Mouse (Mus musculus): ENCODE results near the gene Mgea5.

Gene Mgea5

DNA sequence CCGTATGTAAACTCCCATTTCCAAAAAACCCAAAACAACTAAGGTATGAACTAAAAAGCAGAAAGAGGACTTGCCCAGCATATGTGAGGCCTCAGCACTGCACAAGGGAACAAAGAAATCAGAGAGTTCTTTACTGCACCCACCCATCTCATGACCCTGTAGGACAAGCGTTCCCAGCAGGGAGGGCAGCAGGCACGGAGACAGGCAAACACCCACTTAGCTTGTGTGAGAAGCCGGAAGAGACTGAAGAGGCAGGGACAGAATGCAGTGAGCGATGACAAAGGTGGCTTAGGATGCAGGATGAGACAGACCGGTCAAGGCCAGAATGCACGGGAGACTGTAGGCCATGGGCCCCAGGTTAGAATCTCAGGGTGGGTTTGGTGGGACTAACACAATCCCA, 52.0 kb downstream of the Mgea5 start:
- 92% methylated on average over 7 of the region's 7 CpGs for WGBS

DNA sequence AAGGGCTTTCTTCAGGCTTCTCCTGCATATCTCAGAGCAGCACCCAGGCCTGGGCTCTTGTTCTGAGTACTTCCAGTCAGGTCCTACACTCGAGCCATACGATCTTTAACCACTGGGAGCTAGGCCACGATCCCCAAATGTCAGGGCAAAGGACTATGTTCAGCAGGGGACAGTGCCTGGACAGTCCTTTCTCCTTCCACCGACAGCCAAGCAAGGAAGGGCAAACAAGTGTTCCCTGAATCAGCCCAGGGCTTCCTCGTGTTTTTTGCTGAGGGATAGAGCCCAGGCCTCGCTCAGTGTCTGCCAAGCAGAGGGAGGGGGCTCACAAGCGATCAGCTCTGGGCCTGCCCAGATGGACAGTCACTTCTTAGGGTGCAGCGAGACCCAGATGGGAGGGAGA, 53.6 kb downstream of the Mgea5 start:
- 77% methylated on average over 8 of the region's 8 CpGs for WGBS

DNA sequence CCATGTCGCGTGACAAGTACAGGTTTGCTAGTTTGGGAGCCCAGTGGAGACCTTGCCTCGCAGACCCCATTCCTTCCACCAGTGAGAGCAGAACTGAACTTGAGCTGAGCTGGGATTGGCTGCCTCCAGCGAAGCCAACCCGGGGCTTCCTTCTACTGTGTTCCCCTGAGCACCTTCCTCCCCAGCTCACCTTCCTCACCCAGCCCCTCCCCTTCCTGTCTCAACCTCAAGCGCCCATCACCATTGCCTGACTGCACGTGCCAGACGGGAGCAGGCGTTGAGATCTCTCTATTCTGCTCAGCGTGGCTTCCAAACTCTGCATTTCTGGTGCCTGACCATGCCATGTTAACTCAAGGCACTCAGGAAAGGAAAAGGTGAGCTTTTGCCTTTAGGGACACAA, 56.4 kb downstream of the Mgea5 start:
- WGBS = 78% methylated on average over 10 of the region's 10 CpGs

- whole genome bisulfite sequencing = 71% methylated on average over 14 of the region's 14 CpGs
These were observed 57.9 kb downstream of the Mgea5 start for GRCm38 (mm10) chr19:45725677-45726277.

DNA sequence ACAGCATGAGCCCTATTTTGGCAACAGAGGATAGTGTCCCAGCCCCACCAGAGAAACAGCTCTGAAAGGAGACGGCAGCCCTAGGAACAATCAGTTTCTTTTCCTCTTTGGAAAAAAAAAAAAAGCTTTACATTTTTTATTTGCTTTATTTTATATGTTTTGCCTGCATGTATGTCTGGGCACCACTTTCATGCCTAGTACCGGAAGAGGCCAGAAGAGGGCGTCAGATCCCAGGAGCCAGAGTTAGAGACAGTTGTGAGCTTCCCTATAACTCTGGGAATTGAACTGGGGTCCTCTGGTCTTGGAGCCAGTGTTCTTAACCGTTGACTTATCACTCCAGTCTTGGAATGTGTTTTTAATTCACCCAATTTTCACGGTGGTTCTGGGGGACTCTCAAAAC, 61.4 kb downstream of the Mgea5 start:
- 72% methylated on average over 5 of the region's 5 CpGs for WGBS

- WGBS = 51% methylated on average over 3 of the region's 3 CpGs
These were observed 65.4 kb downstream of the Mgea5 start for GRCm38 (mm10) chr19:45718286-45718685.

DNA sequence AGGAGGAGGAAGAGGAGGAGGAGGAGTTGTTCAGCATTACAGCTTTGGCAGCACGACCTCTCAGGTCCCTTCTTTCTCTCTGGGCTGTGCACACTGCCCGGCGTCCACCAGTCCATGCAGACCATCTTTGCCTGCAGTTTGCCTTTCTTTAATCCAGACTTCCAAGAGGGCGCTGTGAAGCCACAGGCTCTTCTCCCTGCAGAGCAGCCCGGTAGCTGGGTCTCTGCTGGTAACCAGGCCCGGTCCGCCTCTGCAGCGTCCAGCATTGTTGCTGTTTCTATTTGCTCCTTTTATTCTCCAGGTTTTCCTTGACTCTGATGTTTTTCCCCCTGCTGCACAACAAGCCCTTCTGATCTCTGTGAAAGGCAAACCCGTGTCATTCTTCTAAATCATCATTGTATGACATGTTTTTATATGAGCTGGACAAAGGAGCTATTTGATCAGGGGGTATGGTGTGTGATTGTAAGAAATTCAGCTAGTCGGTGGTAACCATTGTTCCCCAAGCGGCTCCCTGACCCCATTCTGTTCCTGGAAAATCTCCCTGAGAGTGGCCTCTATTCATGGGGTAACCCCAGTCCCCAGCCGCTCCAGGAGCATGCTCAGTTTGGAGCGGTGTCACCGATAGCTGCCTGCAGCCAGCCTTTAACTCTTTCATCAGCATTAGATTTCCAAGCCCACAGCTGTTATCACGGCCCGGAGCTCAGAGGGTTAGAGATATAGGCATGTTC, 66.0 kb downstream of the Mgea5 start:
- 13% methylated on average over 16 of the region's 16 CpGs for WGBS

GRCm38 (mm10) chr19:45708704-45709103, 74.9 kb downstream of the Mgea5 start:
- 68% methylated on average over 3 of the region's 3 CpGs for WGBS
